Mouse (Mus musculus): Measurements from ENCODE around the gene Nbea. TPM values are rescaled to one million over a fixed set of nuclear protein-coding genes. Genes with fewer than 3 reads are reported as not detected.

The Nbea gene
- polyA plus RNA-seq, 1 experiment: 3.2 TPM

DNA sequence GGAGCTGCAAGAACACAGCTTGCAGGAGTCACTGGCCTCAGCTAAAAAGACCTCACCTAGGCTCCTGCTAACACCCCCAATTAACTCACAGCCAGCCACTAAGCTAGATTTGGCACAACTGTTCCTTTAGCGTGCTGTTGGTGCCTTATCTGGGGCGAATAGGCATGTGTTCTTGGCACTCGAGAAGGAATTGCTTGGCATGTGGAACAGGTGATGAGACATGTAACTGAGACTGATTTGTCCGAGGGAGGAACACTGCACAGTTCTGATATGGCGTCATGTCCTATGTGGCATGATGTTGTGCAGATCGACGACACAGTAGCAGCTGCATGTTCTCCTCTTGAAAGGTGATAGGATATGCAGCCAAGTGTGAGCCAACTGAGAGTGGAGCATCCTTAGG, 331.0 kb downstream of the Nbea start:
- Histone ChIP-seq H3K79me2 (ENCODE audit: control insufficient read depth, insufficient read depth) (no peaks in the 10 kb centered on the region), H3K27me3 (ENCODE audit: control insufficient read depth, insufficient read depth, insufficient read length) (no peaks in the 10 kb centered on the region), H3K79me3 (ENCODE audit: low read depth) (no peaks in the 10 kb centered on the region), H3K4me3 (ENCODE audit: insufficient read depth, poor library complexity, severe bottlenecking) (no peak overlapping the region), H3ac (ENCODE audit: control insufficient read depth, insufficient read length, low read depth) (no peak overlapping the region), H3K36me3 (ENCODE audit: control insufficient read depth, insufficient read depth) (no peaks in the 10 kb centered on the region)
- no peak for TF ChIP-seq FOSL1 (IDR thresholded peaks at IDR 0.05; ENCODE audit: insufficient read depth, low read length, poor library complexity, severe bottlenecking)

DNA sequence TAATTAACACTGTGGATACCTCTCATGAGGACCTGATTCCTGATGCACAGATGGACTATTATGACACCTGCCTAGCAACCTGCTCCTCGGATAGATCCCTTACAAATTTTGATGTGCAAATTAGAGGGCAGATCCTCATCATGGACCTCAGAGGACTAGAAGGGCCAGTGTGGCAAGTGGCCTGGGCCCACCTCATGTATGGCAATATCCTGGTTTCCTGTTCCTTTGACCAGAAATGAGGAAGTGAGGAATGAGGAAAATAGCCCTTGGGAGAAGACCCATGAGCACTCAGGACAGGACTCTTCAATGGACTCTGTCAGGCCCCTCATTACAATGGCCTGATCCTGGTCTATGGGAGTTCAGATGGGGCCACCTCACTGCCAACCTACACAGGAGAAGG, 336.4 kb downstream of the Nbea start:
- H3K4me3 ChIP-seq (ENCODE audit: insufficient read depth, poor library complexity, severe bottlenecking): no peak overlapping the region
- no peak for TF ChIP-seq CEBPB (IDR thresholded peaks at IDR 0.05; ENCODE audit: low read depth)
- no peak for TF ChIP-seq USF1 (IDR thresholded peaks at IDR 0.05; ENCODE audit: low read depth)
- TF ChIP-seq MYOG (IDR thresholded peaks at IDR 0.05; ENCODE audit: control insufficient read depth, extremely low read depth, insufficient read length): no peak
- TF ChIP-seq MYOD1 (IDR thresholded peaks at IDR 0.05; ENCODE audit: control insufficient read depth, insufficient read length, low read depth): no peak
- H3K36me3 ChIP-seq (ENCODE audit: control insufficient read depth, insufficient read depth): no peaks in the 10 kb centered on the region
- no peaks in the 10 kb centered on the region for H3K27me3 ChIP-seq (ENCODE audit: control insufficient read depth, insufficient read depth, insufficient read length)
- no peaks in the 10 kb centered on the region for H3K79me3 ChIP-seq (ENCODE audit: low read depth)
- no peak overlapping the region for H3ac ChIP-seq (ENCODE audit: control insufficient read depth, insufficient read length, low read depth)
- no peaks in the 10 kb centered on the region for H3K79me2 ChIP-seq (ENCODE audit: control insufficient read depth, insufficient read depth)

DNA sequence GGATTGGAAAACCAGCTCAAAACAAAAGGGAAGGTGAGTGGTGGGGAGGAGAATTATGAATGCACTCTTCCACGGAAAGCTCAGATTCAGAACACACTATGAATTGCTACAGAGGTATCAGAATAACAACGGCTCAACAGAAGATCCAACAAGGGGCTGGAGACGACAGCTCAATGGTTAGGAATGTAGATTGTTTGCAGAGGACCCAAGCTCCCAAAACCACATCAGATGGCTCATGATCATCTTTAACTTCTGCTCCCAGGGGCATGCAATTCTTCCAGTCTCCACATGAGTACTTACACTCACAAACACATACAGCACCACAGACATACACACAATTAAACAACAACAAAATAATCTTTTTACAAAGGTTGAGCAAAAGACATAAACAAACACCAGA, 346.3 kb downstream of the Nbea start:
- H3K27me3 ChIP-seq (ENCODE audit: control insufficient read depth, insufficient read depth, insufficient read length): no peaks in the 10 kb centered on the region
- no peaks in the 10 kb centered on the region for H3K79me3 ChIP-seq (ENCODE audit: low read depth)
- TF ChIP-seq FOSL1 (IDR thresholded peaks at IDR 0.05; ENCODE audit: insufficient read depth, low read length, poor library complexity, severe bottlenecking) (no peak), MAX (IDR thresholded peaks at IDR 0.05) (no peak), USF1 (IDR thresholded peaks at IDR 0.05; ENCODE audit: low read depth) (no peak), MYOD1 (IDR thresholded peaks at IDR 0.05; ENCODE audit: control insufficient read depth, insufficient read length, low read depth) (no peak), MYOG (IDR thresholded peaks at IDR 0.05; ENCODE audit: control insufficient read depth, extremely low read depth, insufficient read length) (no peak), CEBPB (IDR thresholded peaks at IDR 0.05; ENCODE audit: low read depth) (no peak), CTCF (IDR thresholded peaks at IDR 0.05; ENCODE audit: control insufficient read depth, insufficient read depth, insufficient read length) (no peak)
- no peak overlapping the region for H3ac ChIP-seq (ENCODE audit: control insufficient read depth, insufficient read length, low read depth)
- no peaks in the 10 kb centered on the region for H3K36me3 ChIP-seq (ENCODE audit: control insufficient read depth, insufficient read depth)
- no peak overlapping the region for H3K4me3 ChIP-seq (ENCODE audit: insufficient read depth, poor library complexity, severe bottlenecking)
- no peaks in the 10 kb centered on the region for H3K79me2 ChIP-seq (ENCODE audit: control insufficient read depth, insufficient read depth)

DNA sequence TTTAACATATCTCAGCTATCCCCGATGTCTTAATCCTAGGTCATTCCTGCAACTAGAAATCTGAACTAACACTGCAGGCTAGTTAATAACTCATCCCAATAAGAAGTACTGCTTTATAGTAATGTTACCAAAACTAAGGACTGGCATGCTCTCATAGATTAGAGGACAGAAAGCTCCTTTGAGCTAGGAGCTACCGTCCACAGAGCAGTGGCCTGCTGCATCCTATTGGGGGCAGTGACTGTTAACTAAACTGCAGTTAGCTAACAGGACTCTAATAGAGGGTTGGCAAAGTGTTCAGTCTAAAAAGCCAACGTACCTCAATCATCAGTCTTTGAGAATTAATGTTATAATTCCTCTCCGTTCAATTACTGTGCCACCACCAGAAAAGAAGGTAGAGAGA, 348.3 kb downstream of the Nbea start:
- TF ChIP-seq CTCF (IDR thresholded peaks at IDR 0.05; ENCODE audit: control insufficient read depth, insufficient read depth, insufficient read length): no peak
- H3ac ChIP-seq (ENCODE audit: control insufficient read depth, insufficient read length, low read depth): no peak overlapping the region
- no peaks in the 10 kb centered on the region for H3K36me3 ChIP-seq (ENCODE audit: control insufficient read depth, insufficient read depth)
- H3K79me2 ChIP-seq (ENCODE audit: control insufficient read depth, insufficient read depth): no peaks in the 10 kb centered on the region
- no peaks in the 10 kb centered on the region for H3K79me3 ChIP-seq (ENCODE audit: low read depth)
- no peak overlapping the region for H3K4me3 ChIP-seq (ENCODE audit: insufficient read depth, poor library complexity, severe bottlenecking)
- H3K27me3 ChIP-seq (ENCODE audit: control insufficient read depth, insufficient read depth, insufficient read length): no peaks in the 10 kb centered on the region

DNA sequence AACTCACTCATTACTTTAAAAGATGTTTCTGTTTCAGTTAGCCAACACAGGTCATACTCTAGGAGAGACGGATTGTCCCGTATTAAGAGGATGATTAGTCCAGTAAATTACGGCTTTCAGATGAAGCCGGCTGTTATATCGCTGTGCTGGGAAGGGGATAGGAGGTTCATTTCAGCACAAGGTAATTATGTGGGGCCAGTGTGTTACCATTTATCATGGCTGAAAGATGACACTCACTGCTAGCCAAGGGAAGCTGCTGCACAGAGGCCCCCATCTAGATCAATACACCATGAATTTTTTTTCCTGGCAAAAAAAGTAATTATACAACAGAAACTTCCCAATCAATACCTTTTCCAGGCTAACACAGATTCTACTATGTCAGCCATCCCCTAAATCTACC, 353.3 kb downstream of the Nbea start:
- Histone ChIP-seq H3K27me3 (ENCODE audit: control insufficient read depth, insufficient read depth, insufficient read length) (no peaks in the 10 kb centered on the region), H3K36me3 (ENCODE audit: control insufficient read depth, insufficient read depth) (no peaks in the 10 kb centered on the region), H3ac (ENCODE audit: control insufficient read depth, insufficient read length, low read depth) (no peak overlapping the region), H3K4me3 (ENCODE audit: insufficient read depth, poor library complexity, severe bottlenecking) (no peak overlapping the region), H3K79me3 (ENCODE audit: low read depth) (no peaks in the 10 kb centered on the region), H3K79me2 (ENCODE audit: control insufficient read depth, insufficient read depth) (no peaks in the 10 kb centered on the region)
- no peak for TF ChIP-seq MAX (IDR thresholded peaks at IDR 0.05)
- TF ChIP-seq FOSL1 (IDR thresholded peaks at IDR 0.05; ENCODE audit: insufficient read depth, low read length, poor library complexity, severe bottlenecking): no peak
- TF ChIP-seq MYOG (IDR thresholded peaks at IDR 0.05; ENCODE audit: control insufficient read depth, extremely low read depth, insufficient read length): no peak
- no peak for TF ChIP-seq MYOD1 (IDR thresholded peaks at IDR 0.05; ENCODE audit: control insufficient read depth, insufficient read length, low read depth)
- TF ChIP-seq USF1 (IDR thresholded peaks at IDR 0.05; ENCODE audit: low read depth): no peak
- TF ChIP-seq CTCF (IDR thresholded peaks at IDR 0.05; ENCODE audit: control insufficient read depth, insufficient read depth, insufficient read length): no peak
- TF ChIP-seq CEBPB (IDR thresholded peaks at IDR 0.05; ENCODE audit: low read depth): no peak

DNA sequence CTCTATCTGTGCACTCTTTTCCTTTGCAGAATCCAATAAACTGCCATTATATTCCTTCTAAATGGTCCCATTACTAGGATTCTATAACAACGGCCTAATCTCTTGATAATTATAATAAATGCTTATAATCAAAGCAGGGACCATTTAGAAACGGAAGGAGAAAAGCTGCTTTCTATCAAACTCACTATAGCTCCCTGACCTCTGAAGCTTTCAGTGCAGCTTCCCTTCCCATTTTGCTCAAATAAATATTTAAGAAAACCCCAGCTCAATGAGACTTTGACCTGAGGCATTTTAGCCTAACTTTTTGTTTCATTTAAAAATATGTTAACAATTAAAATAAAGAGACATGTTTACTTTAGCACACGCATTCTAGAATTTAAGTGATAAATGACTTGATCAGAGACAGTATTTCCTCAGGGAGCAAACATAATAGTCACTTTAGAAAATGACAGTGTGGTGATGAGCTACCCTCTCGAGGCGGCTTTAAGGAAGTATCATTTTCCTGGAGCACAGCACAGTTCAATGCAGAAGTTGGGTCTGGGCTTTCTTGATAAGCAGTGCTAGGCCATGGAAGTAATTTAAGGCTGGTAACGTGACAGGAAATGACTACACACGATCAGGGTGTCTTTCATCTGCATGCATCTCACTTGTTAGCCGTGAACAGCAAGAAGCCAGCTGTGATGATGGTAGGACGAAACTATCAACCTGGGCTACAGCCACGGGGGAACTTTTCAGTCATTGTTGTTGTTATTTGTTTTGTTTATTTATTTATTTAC, 354.8 kb downstream of the Nbea start:
- no peaks in the 10 kb centered on the region for H3K36me3 ChIP-seq (ENCODE audit: control insufficient read depth, insufficient read depth)
- H3K4me3 ChIP-seq (ENCODE audit: insufficient read depth, poor library complexity, severe bottlenecking): no peak overlapping the region
- no peak overlapping the region for H3ac ChIP-seq (ENCODE audit: control insufficient read depth, insufficient read length, low read depth)
- H3K27me3 ChIP-seq (ENCODE audit: control insufficient read depth, insufficient read depth, insufficient read length): no peaks in the 10 kb centered on the region
- no peaks in the 10 kb centered on the region for H3K79me2 ChIP-seq (ENCODE audit: control insufficient read depth, insufficient read depth)
- TF ChIP-seq MYOG (IDR thresholded peaks at IDR 0.05; ENCODE audit: control insufficient read depth, extremely low read depth, insufficient read length) (no peak), CTCF (IDR thresholded peaks at IDR 0.05; ENCODE audit: control insufficient read depth, insufficient read depth, insufficient read length) (no peak), USF1 (IDR thresholded peaks at IDR 0.05; ENCODE audit: low read depth) (no peak), MYOD1 (IDR thresholded peaks at IDR 0.05; ENCODE audit: control insufficient read depth, insufficient read length, low read depth) (no peak), MAX (IDR thresholded peaks at IDR 0.05) (no peak), CEBPB (IDR thresholded peaks at IDR 0.05; ENCODE audit: low read depth) (no peak), FOSL1 (IDR thresholded peaks at IDR 0.05; ENCODE audit: insufficient read depth, low read length, poor library complexity, severe bottlenecking) (no peak)
- no peaks in the 10 kb centered on the region for H3K79me3 ChIP-seq (ENCODE audit: low read depth)
